Mouse (Mus musculus): ENCODE measurements at regions not wholly inside any gene's neighbourhood (a gene's known extent, or its start where the extent isn't known, plus 50 kb on each side); places are given as distances from the start of the nearest gene placed in this dataset.
A peak's percentile ranks its signal among the peaks of the same experiment; 100 is the strongest.

- Histone ChIP-seq H3K4me2 (ENCODE audit: low read length) (no peak overlapping the region), H3K36me3 (ENCODE audit: insufficient read depth, low read length) (no peaks in the 10 kb centered on the region), H3K4me3 (replicated peaks; ENCODE audit: low read depth, low read length) (no peak overlapping the region), H3K9ac (ENCODE audit: low read depth, low read length) (no peak overlapping the region), H3K9me3 (replicated peaks; ENCODE audit: low read length) (no peaks in the 10 kb centered on the region), H3K27me3 (ENCODE audit: insufficient read depth, low read length) (no peaks in the 10 kb centered on the region), H3K4me1 (replicated peaks; ENCODE audit: insufficient read depth, low read length) (no peaks in the 10 kb centered on the region), H3K27ac (no peak overlapping the region)
- no peak for DNase-seq (ENCODE audit: low spot score)
- ATAC-seq (replicated peaks; ENCODE audit: low FRiP score, low read depth), result no peak
- WGBS, result 78% methylated on average over 5 of the region's 5 CpGs
- no peak for TF ChIP-seq CTCF (IDR thresholded peaks at IDR 0.05; ENCODE audit: low read depth)
Measured at GRCm38 (mm10) chr8:98515246-98515645, 901.0 kb downstream of the Cdh8 start.

- ATAC-seq (replicated peaks; ENCODE audit: low FRiP score, low read depth) (no peak), DNase-seq (ENCODE audit: low spot score) (no peak)
- H3K4me2 ChIP-seq (ENCODE audit: low read length), result no peak overlapping the region
- no peak overlapping the region for H3K27ac ChIP-seq
- TF ChIP-seq CTCF (IDR thresholded peaks at IDR 0.05; ENCODE audit: low read depth), result no peak
- H3K36me3 ChIP-seq (ENCODE audit: insufficient read depth, low read length), result no peaks in the 10 kb centered on the region
- H3K9me3 ChIP-seq (replicated peaks; ENCODE audit: low read length), result no peaks in the 10 kb centered on the region
- H3K4me3 ChIP-seq (replicated peaks; ENCODE audit: low read depth, low read length), result no peak overlapping the region
- no peaks in the 10 kb centered on the region for H3K4me1 ChIP-seq (replicated peaks; ENCODE audit: insufficient read depth, low read length)
- no peak overlapping the region for H3K9ac ChIP-seq (ENCODE audit: low read depth, low read length)
- H3K27me3 ChIP-seq (ENCODE audit: insufficient read depth, low read length), result no peaks in the 10 kb centered on the region
- WGBS, result 82% methylated on average over 3 of the region's 3 CpGs
Measured at GRCm38 (mm10) chr8:98496793-98497192, 919.5 kb downstream of the Cdh8 start.

- DNase-seq (ENCODE audit: low spot score), result peak; percentile 22
- TF ChIP-seq CTCF (IDR thresholded peaks at IDR 0.05; ENCODE audit: low read depth), result no peak
- Histone ChIP-seq H3K27me3 (ENCODE audit: insufficient read depth, low read length) (no peaks in the 10 kb centered on the region), H3K4me1 (replicated peaks; ENCODE audit: insufficient read depth, low read length) (no peaks in the 10 kb centered on the region), H3K36me3 (ENCODE audit: insufficient read depth, low read length) (no peaks in the 10 kb centered on the region), H3K4me3 (replicated peaks; ENCODE audit: low read depth, low read length) (no peak overlapping the region), H3K27ac (no peak overlapping the region), H3K9me3 (replicated peaks; ENCODE audit: low read length) (no peaks in the 10 kb centered on the region), H3K4me2 (ENCODE audit: low read length) (no peak overlapping the region), H3K9ac (ENCODE audit: low read depth, low read length) (no peak overlapping the region)
- ATAC-seq (replicated peaks; ENCODE audit: low FRiP score, low read depth), result no peak
- WGBS, result 41% methylated on average over 3 of the region's 3 CpGs
Measured at GRCm38 (mm10) chr8:98463375-98464030, 952.8 kb downstream of the Cdh8 start.

GRCm38 (mm10) chr8:98455539-98455938 lies 960.7 kb downstream of the Cdh8 start:
- no peak overlapping the region for H3K4me2 ChIP-seq (ENCODE audit: low read length)
- no peak for ATAC-seq (replicated peaks; ENCODE audit: low FRiP score, low read depth)
- DNase-seq (ENCODE audit: low spot score), result no peak
- TF ChIP-seq CTCF (IDR thresholded peaks at IDR 0.05; ENCODE audit: low read depth), result no peak
- 70% methylated on average over 1 of the region's 1 CpGs for WGBS
- H3K9ac ChIP-seq (ENCODE audit: low read depth, low read length), result no peak overlapping the region
- no peak overlapping the region for H3K27ac ChIP-seq
- H3K4me1 ChIP-seq (replicated peaks; ENCODE audit: insufficient read depth, low read length), result no peaks in the 10 kb centered on the region
- no peaks in the 10 kb centered on the region for H3K9me3 ChIP-seq (replicated peaks; ENCODE audit: low read length)
- no peaks in the 10 kb centered on the region for H3K36me3 ChIP-seq (ENCODE audit: insufficient read depth, low read length)
- no peak overlapping the region for H3K4me3 ChIP-seq (replicated peaks; ENCODE audit: low read depth, low read length)
- H3K27me3 ChIP-seq (ENCODE audit: insufficient read depth, low read length), result no peaks in the 10 kb centered on the region
